Mouse (Mus musculus): ENCODE measurements around the gene Kat6b.

DNA sequence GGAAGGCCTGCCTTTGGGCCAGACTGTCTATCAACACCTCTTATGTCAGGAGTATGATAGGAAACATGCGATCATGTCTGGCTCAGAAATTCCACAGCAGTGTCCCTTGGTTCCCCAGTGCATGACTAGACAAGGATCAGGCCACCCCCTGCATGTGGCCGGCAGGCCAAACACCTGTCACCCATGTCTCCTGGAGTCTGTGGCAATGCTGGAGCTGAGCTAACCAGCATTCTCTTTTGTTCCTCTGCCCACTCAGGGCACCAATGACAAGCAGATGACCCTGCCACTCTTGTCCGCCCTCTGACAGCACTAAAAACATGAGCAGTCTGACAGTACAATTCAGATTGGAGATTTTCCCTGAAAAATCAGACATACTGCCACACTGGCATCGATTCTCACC lies 202.6 kb downstream of the Kat6b start:
- TF ChIP-seq CTCF (conservative IDR thresholded peaks at IDR 0.05; ENCODE audit: insufficient read depth, insufficient read length, low read depth, low read length) (no peak), POLR2A (IDR thresholded peaks at IDR 0.05; ENCODE audit: low read depth, low read length) (no peak)

All from kidney, adult 2 months (tissue).